Mouse (Mus musculus): ENCODE measurements at regions not wholly inside any gene's neighbourhood (a gene's known extent, or its start where the extent isn't known, plus 50 kb on each side); places are given as distances from the start of the nearest gene placed in this dataset.

GRCm38 (mm10) chr3:14952169-14952729 lies 66.2 kb downstream of the Car2 start:
- no peak for DNase-seq (ENCODE audit: low spot score in 2 of 2)

GRCm38 (mm10) chr3:14952951-14953350 lies 66.9 kb downstream of the Car2 start:
- DNase-seq (ENCODE audit: low spot score in 2 of 2): no peak

- DNase-seq (ENCODE audit: low spot score in 2 of 2): no peak
Observed at GRCm38 (mm10) chr3:14957481-14957880, 71.4 kb downstream of the Car2 start.

GRCm38 (mm10) chr3:14958277-14958676 lies 72.2 kb downstream of the Car2 start:
- no peak for DNase-seq (ENCODE audit: low spot score in 2 of 2)

- DNase-seq (ENCODE audit: low spot score in 2 of 2): no peak
Observed at GRCm38 (mm10) chr3:14959586-14959985, 73.5 kb downstream of the Car2 start.

- DNase-seq (ENCODE audit: low spot score in 2 of 2): no peak
Observed at GRCm38 (mm10) chr3:14964795-14965194, 78.7 kb downstream of the Car2 start.

- no peak for DNase-seq (ENCODE audit: low spot score in 2 of 2)
Observed at GRCm38 (mm10) chr3:14965438-14966044, 79.5 kb downstream of the Car2 start.

GRCm38 (mm10) chr3:14967235-14967634 lies 81.2 kb downstream of the Car2 start:
- DNase-seq (ENCODE audit: low spot score in 2 of 2): no peak

GRCm38 (mm10) chr3:14968345-14968744 lies 82.3 kb downstream of the Car2 start:
- DNase-seq (ENCODE audit: low spot score in 2 of 2): no peak

GRCm38 (mm10) chr3:14969698-14970097 lies 83.6 kb downstream of the Car2 start:
- DNase-seq (ENCODE audit: low spot score in 2 of 2): no peak

GRCm38 (mm10) chr3:14971647-14972046 lies 85.6 kb downstream of the Car2 start:
- no peak for DNase-seq (ENCODE audit: low spot score in 2 of 2)

- no peak for DNase-seq (ENCODE audit: low spot score in 2 of 2)
Observed at GRCm38 (mm10) chr3:14974758-14975157, 88.7 kb downstream of the Car2 start.

GRCm38 (mm10) chr3:14975203-14975602 lies 89.1 kb downstream of the Car2 start:
- DNase-seq (ENCODE audit: low spot score in 2 of 2): no peak

GRCm38 (mm10) chr3:14979116-14979613 lies 93.1 kb downstream of the Car2 start:
- DNase-seq (ENCODE audit: low spot score in 2 of 2): no peak

GRCm38 (mm10) chr3:14989635-14990034 lies 103.6 kb downstream of the Car2 start:
- no peak for DNase-seq (ENCODE audit: low spot score in 2 of 2)

GRCm38 (mm10) chr3:14993936-14994335 lies 107.9 kb downstream of the Car2 start:
- DNase-seq (ENCODE audit: low spot score in 2 of 2): no peak

- DNase-seq (ENCODE audit: low spot score in 2 of 2): no peak
Observed at GRCm38 (mm10) chr3:14997241-14997640, 111.2 kb downstream of the Car2 start.

- no peak for DNase-seq (ENCODE audit: low spot score in 2 of 2)
Observed at GRCm38 (mm10) chr3:14998521-14998920, 112.4 kb downstream of the Car2 start.

GRCm38 (mm10) chr3:14999411-14999810 lies 113.3 kb downstream of the Car2 start:
- no peak for DNase-seq (ENCODE audit: low spot score in 2 of 2)

GRCm38 (mm10) chr3:14999914-15000313 lies 113.8 kb downstream of the Car2 start:
- no peak for DNase-seq (ENCODE audit: low spot score in 2 of 2)

GRCm38 (mm10) chr3:15000657-15001056 lies 114.6 kb downstream of the Car2 start:
- no peak for DNase-seq (ENCODE audit: low spot score in 2 of 2)

- no peak for DNase-seq (ENCODE audit: low spot score in 2 of 2)
Observed at GRCm38 (mm10) chr3:15007821-15008220, 121.7 kb downstream of the Car2 start.

- no peak for DNase-seq (ENCODE audit: low spot score in 2 of 2)
Observed at GRCm38 (mm10) chr3:15008501-15008900, 122.4 kb downstream of the Car2 start.

GRCm38 (mm10) chr3:15009747-15010146 lies 123.7 kb downstream of the Car2 start:
- DNase-seq (ENCODE audit: low spot score in 2 of 2): no peak

All from spleen, postnatal 4 days (tissue).